Mouse (Mus musculus): ENCODE results near the gene Arhgef1. TPM values are rescaled to one million over a fixed set of nuclear protein-coding genes. Genes with fewer than 3 reads are reported as not detected.
A peak's percentile ranks its signal among the peaks of the same experiment; 100 is the strongest.

Gene Arhgef1
- total RNA-seq, 1 experiment from 2014 or later, result 269 TPM

DNA sequence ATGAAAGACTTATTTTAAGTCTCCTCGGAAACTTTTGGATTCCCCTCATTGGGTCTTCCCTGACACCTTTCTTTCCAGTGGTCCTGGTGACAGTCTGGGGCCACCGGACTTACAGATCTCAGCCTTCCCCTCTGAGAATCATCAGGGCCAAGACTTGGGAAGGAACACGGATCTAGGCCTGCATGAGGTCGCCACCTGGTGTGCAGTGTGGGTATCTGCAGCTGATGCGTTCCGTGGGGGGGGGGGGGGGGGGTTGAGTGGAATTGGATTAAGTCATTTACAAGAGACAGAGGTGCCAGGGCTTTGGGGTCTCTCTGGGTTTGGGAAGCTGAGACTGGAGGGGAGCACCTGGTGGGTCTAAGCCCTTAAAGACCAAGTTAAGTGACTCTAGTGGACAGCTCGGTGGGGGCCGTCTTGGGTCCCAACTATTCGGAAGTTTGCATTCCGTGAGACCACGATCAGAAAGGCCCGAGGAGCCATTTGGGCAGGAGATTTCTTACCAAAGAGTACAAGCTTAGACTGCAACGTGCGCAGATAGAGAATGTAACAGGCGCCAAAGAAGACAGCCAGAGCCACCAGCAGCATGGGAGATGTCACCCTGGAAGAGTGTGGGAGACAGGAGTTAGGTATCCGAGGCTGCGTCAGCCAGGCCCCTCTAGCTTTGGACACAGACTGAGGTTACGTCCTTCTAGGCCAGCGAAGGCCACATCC is 68.7 kb downstream of the Arhgef1 start:
- ATAC-seq (replicated peaks; ENCODE audit: insufficient number of reproducible peaks, low FRiP score, low TSS enrichment, poor library complexity, severe bottlenecking), result peak; percentile 34

DNA sequence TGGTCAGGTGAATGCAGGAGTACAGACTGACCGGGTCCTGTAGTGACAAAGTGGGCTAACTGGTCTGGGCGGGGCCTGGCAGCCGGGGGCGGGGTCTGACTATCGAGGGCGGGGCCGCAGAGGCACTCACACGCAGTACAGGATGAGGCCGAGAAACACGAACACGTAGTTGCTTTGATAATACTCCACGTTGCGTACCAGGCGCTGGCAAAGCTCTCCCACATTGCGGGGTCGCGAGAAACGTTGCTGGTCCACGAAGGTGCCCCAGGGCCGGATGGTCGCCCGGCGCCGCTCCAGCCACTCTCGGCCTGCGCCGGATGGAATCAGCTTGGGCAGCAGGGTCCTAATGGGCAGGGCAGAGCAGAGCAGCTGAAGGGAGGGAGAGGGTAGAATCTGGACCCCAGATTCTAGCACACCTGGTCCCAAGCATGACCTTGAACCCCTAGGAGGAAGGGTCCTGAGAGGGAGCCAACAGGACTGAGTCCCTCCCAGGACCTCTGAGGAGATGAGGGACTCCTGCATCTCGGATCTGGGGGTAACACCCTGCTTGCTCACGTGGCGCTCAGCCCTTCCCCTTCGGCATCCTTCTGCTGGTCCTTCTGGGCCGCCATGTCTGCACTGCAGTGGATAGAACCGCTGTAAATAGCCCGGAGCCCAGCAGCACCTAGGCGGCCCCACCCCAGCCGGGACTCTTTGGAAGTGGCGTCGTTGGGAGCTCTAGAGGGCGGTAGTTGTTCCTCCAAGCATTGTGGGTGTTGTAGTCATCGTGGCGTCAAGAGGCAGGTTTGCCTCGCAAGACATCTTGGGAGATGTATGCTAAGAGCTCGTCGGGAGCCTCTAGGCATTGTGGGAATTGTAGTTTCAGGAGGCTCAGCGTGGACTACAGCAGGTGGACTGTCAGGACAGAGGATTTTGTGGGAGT is 69.5 kb downstream of the Arhgef1 start, which contains the start of gene Rabac1:
Gene Rabac1 (minus strand): TSS at position 783 of the 922 bp plus-strand sequence.
- ATAC-seq (replicated peaks; ENCODE audit: insufficient number of reproducible peaks, low FRiP score, low TSS enrichment, poor library complexity, severe bottlenecking), result peak; percentile 89

DNA sequence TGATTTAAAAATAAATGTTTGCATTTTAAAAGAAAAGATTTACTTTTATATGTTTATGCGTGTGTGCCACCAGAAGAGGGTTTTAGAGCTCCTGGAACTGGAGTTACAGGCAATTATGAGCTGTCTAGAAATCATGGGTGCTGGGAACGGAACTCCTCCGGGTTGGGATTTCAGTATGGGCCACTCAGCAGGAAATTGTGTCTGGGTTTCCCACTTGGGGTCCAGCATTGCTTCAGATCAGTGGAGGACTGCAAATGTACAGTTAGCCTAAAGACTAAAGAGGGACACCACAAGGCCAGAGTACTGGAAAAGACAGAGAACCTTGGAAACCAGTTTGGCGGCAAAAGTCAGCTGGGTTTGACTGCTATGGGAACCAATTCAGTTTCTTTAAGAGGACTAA is 70.5 kb downstream of the Arhgef1 start:
- no peak for ATAC-seq (replicated peaks; ENCODE audit: insufficient number of reproducible peaks, low FRiP score, low TSS enrichment, poor library complexity, severe bottlenecking)

DNA sequence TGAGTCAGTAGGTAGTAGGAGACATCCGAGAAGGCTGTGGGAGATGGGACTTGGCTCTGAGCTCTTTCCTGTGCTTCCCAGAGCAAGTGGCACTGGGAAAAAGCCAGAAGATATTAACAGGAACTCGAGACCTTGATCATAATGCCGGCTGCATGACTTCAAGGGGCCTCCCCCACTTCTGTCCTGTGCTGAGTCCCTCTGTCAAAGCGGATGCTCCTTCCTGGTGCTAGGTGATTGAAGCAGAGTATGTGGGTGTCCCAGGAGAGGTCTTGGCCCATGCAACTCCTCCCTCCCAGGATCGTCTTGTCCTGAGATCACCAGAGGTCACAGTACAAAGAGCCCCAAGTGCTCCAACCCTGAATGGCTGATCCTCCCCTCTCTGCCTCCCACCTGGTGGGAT is 71.2 kb downstream of the Arhgef1 start:
- no peak for ATAC-seq (replicated peaks; ENCODE audit: insufficient number of reproducible peaks, low FRiP score, low TSS enrichment, poor library complexity, severe bottlenecking)

DNA sequence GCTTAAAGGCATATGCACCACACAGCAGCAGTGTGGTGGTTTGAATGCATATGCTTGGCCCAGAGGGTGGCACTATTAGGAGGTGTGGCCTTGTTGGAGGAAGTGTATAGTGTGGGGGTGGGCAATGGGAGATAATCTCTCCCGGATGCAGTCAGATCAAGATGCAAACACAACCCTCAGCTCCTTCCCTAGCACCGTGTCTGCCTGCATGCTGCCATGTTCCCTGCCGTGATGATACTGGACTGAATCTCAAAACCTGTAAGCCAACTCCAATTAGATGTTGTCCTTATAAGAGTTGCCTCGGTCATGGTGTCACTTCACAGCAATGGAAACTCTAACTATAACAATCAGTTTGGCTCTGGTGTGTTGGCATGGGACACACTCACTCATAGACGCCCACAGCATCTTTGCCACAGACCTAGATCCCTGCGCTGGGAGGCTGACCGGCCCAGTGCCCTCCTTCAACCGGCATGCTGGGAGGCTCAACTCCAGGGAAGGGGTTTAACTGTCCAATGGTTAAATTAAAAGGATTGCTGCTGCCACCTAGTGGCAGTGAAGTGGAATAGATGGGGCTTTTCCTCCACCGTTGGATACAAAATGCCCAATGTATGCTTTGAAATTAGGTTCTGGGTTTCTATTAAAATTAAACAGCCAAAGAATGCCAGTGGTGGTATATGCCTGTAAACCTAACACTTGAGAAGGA is 72.3 kb downstream of the Arhgef1 start:
- ATAC-seq (replicated peaks; ENCODE audit: insufficient number of reproducible peaks, low FRiP score, low TSS enrichment, poor library complexity, severe bottlenecking), result no peak

Other genes with a start within 250 kb of the Arhgef1 start
- gene Tex101, start 226.2 kb upstream of the Arhgef1 start, total RNA-seq (2017), result not detected in 3 replicates
- not detected in 3 replicates for gene BC049730, start 193.7 kb upstream of the Arhgef1 start, total RNA-seq (2017)
- gene Gm4763, start 176.0 kb upstream of the Arhgef1 start, total RNA-seq (2017), result not detected in 3 replicates
- gene Cd177, start 142.6 kb upstream of the Arhgef1 start, total RNA-seq (2017), result 1.9 to 6.7 TPM (median 5.2 TPM) in 3 replicates
- not detected in 3 replicates for gene Ceacam10, start 125.7 kb upstream of the Arhgef1 start, total RNA-seq (2017)
- gene Gm9844, start 40.7 kb upstream of the Arhgef1 start, total RNA-seq (2017), result 16.3 to 23.7 TPM (median 19.1 TPM) in 3 replicates
- not detected in 3 replicates for gene Lypd4, start 33.0 kb upstream of the Arhgef1 start, total RNA-seq (2017)
- gene Dmrtc2, start 32.9 kb upstream of the Arhgef1 start, total RNA-seq (2017), result not detected in 3 replicates
- gene Rps19, start 18.5 kb upstream of the Arhgef1 start, total RNA-seq (2017), result 599 to 964 TPM (median 888 TPM) in 3 replicates
- gene Cd79a, start 5.5 kb upstream of the Arhgef1 start, total RNA-seq (2017), result 26.8 to 46.7 TPM (median 35.0 TPM) in 3 replicates
- not detected in 3 replicates for gene Gm4881, start 41.6 kb downstream of the Arhgef1 start, total RNA-seq (2017)
- gene Rabac1, start 69.8 kb downstream of the Arhgef1 start, total RNA-seq (2017), result 82.7 to 149 TPM (median 92.1 TPM) in 3 replicates
- 54.0 to 91.3 TPM (median 63.7 TPM) in 3 replicates for gene Atp1a3, start 103.0 kb downstream of the Arhgef1 start, total RNA-seq (2017)
- 0.48 to 2.9 TPM in 2 of 3 replicates, not detected in the other for gene Grik5, start 169.4 kb downstream of the Arhgef1 start, total RNA-seq (2017)
- gene Zfp574, start 169.7 kb downstream of the Arhgef1 start, total RNA-seq (2017), result 1.5 to 4.7 TPM (median 3.4 TPM) in 3 replicates

All from monocyte, adult 5-6 weeks (primary cell).